Mouse (Mus musculus) urinary bladder, postnatal 4 days (tissue): ENCODE data around the gene Il1b.

Experiments
- DNase-seq, 2 experiments: peaks; one replicate each; pipeline ENCODE4 v3.0.0; 2021 to 2022; ENCODE audit warnings: low spot score in 2 of 2

The Il1b gene

GRCm38 (mm10) chr2:129368795-129369194 is 2.1 kb downstream of the Il1b start:
- DNase-seq = no peak

GRCm38 (mm10) chr2:129368106-129368505 is 2.8 kb downstream of the Il1b start:
- DNase-seq = no peak

DNA sequence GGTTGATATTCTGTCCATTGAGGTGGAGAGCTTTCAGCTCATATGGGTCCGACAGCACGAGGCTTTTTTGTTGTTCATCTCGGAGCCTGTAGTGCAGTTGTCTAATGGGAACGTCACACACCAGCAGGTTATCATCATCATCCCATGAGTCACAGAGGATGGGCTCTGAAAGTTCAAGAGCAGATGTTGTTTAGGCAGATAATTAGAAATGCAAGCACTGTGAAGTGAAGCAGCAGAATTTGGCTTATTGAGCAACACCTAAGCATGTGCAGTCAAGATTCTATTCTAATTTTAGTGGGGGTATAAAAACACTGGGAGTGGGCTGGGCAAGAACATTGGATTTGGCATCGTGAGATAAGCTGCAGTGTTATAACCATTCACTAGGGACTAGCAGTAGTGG is 3.7 kb downstream of the Il1b start:
- no peak for DNase-seq

GRCm38 (mm10) chr2:129360975-129361560 is 9.9 kb downstream of the Il1b start:
- DNase-seq = no peak

DNA sequence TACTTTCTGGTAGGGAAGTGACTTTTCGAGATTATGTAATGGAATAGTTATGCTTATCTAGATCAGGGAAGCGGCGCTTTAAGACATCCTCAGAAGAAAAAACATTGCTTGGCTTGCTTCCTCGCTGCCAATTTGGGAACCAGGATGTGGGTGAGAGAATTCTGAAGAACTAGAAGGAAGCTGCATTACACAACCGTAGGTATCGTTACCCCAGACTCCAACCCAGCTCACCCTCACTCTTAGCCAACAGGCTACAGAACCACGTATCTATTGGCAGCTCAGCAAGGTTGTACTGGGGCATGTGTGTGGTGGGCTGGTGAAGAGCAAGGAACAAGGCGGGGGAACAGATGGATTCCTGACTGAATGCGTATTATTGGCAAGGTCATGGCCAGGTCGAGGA is 10.7 kb downstream of the Il1b start:
- no peak for DNase-seq

GRCm38 (mm10) chr2:129338138-129338621 is 32.8 kb downstream of the Il1b start:
- no peak for DNase-seq

DNA sequence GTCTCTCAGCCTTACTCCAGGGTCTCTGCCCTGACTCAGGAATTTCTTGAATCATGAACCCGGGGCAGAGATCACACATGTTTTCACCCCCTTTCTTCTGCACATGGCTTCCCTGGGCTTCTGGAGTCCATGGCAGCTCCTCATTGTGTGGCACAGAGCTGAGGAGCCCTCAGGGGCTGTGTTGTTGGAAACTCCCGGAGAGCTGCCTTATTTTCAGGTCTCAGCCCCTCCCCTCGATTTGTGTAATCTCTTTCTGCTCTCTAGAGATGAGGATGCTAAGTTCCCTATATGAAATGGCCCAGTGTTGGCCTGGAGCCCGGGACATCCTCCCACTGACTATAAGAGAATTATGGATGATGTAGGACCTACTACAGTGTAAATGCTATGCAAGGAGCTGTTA is 37.5 kb downstream of the Il1b start:
- no peak for DNase-seq

DNA sequence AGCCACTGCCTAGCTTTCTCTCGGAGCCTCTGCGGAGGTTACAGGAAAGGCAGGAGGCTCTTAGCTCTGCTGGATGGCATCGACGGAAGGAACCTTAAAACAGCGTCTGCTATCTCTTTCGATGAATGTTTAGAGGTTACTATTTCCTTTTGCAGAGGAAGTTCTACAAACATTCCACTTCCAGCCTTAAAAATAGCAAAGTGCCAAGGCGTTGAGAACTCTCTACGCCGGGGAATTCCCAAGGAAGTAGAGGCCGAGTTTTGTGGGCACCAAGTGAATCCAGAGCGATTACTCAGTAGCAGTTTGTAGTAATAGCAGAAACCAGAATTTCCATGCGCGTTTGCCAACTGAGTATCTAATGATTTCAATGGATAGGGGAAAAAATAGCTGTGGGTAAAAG is 40.4 kb downstream of the Il1b start:
- DNase-seq = no peak

DNA sequence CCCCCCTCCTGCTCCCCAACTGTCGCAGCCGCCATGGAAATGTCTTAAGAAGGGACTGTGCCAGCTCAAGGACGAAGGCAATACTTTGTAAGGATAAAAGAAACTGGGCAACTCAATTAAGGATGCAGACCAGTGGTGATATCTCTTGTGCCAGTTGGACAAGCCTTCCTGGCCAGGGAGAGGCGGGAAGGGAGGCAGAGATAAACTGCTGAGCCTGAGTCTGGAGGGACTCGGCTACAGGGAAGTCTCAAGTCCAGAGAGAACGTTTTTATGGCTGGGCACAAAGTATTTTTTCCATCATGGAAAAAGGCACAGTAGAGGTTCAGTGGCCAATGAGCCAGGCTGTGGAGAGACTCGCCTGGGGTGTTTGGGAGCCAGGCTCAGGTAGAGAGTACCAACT is 40.9 kb downstream of the Il1b start:
- DNase-seq = no peak

DNA sequence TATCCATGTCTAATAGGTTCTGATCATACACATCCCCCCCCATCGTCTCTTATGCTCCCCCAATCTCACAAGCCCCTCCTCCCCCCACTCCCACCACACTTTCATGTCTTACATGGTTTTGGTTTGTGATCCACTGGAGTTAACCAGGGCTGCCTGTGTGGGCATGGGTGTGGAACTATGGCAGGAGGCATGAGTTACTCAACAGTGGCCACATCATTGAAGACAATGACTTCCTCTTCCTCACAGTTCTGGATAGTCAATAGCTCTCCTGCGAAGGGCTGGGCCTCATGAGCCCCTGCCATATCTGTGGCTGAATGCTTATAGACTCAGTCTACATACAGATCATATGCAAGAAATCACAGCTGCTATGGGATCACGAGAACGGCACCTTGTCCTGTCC is 42.7 kb downstream of the Il1b start:
- DNase-seq = no peak

- DNase-seq = no peak
Observed at GRCm38 (mm10) chr2:129324216-129324615, 46.7 kb downstream of the Il1b start.

GRCm38 (mm10) chr2:129322117-129322635 is 48.8 kb downstream of the Il1b start:
- no peak for DNase-seq

- no peak for DNase-seq
Observed at GRCm38 (mm10) chr2:129320033-129320605, 50.8 kb downstream of the Il1b start.

- no peak for DNase-seq
Observed at GRCm38 (mm10) chr2:129315831-129316230, 55.1 kb downstream of the Il1b start.

- DNase-seq = no peak
Observed at GRCm38 (mm10) chr2:129314880-129315279, 56.1 kb downstream of the Il1b start.
